Mouse (Mus musculus) ES-CJ7 (cell line): ENCODE results near the gene Rab40c.

Source experiments
- DNase-seq: peaks from one replicate; pipeline ENCODE4 v3.0.0; 2011; ENCODE audit warnings: low read depth, low spot score

Rab40c gene

DNA sequence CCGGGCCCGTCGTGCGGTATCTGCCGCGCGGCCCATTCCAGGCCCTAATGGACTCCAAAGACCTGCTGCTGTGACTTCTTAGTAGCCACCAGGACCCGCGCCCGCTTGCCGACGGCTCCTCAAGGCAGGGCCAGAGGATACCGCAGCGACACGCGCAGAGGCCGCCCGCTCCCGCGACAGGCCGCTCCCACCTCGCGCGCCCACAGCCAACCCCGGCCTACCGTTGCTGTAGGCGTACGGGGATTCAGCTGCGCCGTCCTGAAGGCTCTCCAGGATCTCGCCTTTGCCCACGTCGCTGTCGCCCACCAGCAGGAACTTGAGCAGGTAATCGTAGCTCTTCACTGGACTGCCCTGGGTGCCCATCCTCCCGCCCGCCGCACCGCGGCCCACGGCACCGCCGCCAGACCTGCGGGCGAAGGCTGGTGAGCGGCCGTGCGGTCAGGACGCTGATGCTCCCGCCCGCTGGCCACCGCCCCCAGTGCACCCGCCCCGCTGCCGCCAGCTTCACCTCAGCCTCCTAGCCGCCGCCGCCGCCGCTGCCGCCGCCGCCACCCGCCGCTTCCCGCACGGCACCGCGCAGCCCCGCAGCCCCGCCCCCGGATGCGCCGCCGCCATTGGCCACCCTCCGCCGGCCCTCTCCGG lies at the start of gene Rab40c:
Rab40c (minus strand) TSS at position 584 of the 642 bp plus-strand sequence.
- peak; percentile 21 for DNase-seq

DNA sequence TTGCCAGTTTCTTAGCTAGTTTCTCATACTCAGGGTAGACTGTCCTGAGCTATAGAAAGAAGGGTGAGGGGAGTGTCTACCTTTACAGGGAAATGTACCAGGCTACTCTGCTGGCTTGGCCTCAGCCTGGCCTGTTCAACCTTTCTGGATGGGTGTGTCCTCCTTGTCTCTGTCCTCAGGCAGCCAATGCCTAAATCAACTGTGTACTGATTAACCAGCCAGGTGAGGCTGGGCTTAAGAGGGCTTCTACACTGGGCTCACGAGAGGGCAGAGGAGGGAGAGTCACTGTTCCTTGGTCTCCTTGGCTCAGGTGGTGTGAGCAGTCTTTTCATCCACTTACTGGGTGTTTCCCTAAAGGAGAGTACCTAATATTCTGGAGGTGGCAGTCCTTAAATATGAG lies 48.6 kb upstream of the Rab40c start:
- DNase-seq: no peak

DNA sequence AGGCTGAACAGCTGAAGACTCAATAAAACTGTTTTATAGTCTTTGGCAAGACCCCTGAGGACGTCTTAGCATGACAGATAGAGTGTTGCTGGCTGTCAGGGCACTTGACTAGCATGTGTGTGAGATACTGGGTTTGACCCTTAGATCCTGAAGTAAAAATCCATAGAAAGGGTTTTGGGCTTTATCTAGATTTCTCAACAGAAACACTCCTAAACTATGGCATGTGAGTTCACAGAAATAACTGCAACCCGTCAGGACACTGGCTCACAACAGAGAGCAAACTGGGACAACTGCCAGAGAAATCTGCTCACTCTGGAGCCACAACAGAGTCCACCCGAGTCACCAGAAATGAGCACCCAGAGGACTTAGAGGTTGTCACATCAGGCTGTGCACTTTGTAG lies 48.1 kb upstream of the Rab40c start:
- DNase-seq: no peak

DNA sequence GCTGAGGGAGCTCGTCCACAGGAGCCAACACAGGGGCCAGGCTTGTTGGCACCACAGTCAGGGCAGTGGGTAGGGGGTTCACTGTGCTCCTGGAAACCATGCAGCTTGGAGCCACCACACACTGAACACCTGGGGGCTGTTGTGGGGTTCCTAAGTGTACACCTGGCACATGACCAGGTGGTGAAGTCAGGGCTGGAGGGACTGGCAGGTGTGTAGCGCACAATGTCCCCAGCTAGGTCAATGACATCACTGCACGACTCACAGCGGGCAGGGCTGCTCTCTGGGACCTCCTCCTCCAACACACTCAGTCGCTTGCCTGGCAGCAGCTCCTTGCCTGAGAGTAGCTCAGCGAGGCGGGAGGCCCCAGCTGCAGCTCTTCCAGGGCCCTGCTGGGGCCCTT lies 44.7 kb upstream of the Rab40c start:
- DNase-seq: no peak

DNA sequence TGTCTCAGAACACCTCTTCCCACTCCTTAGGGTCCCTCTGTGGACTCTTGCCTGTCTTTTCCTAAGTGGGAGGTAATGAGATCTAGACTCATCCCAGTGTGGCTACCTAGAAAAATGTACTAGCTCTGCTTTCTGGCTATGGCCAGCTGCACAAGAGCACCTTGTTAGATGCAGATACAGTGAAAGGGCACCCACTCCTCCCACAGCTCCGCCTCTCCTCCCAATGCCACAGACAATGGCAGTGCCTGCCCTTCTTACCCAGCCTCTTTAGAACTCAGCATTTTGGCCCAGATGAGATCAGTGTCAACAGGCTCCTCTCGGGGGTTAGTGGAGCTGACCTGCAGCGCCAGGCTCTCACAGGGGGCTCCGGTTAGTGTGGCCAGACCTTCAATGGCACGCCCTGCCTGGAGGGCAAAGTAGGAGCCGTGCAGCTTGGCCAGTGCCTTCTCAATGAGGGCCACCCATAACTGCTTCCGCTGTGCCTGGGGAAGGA lies 42.9 kb upstream of the Rab40c start:
- no peak for DNase-seq

DNA sequence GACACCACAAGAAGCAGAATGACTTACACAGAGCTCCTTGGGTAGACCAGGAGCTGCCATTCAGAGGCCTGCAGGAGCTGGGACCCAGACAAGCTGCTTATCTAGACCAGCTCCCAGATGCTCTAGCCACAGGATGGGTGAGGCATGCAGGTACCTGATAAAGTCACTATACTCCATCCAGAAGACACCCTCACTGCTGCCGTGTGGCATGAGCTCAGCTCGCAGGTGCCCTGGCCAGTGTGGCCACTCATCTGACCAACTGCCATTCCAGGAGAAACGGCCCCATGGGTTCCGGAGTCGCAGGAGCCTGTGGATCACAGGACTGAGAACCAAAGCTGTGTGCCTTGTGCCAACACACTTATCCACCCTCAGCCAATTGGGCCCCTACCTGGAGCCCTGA lies 42.0 kb upstream of the Rab40c start:
- no peak for DNase-seq

DNA sequence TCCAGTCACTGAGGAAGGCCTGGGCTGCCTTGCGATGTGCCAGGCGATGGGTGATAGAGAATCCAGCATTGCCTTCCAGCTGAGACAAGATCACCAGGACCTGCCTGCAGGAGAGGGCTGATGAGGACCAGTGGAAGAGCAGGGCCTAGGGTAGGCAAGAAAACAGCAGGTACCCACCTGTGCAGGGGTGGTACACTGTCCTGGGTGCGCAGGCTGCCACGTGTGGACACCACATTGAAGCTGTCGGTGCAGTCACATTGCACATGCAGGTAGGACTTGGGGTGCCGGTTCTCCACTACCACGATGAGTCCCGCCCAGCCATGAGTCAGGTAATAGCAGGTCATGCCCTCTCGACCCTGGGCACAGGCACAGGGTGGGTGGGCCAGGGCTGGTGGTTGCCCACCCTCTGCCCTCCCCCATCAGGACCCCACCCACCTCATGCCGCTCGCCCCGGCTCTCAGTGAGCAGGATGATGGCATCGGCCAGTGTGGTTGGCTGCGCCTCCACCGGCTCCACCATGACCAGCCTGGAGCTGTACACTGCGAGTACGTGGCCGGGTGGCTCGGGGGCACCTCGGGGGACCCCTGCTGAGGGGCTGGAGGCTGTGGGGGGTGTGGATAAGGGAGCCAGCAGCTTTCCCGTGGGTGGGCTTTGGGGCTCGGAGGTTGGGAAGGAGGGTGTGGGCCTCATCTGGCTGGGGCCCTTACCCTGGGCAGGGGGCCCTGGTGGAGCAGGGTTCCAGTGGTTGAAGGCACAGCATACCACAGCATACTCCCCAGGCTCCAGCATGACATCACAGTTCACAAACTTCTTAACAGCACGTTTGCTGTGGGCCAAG lies 40.3 kb upstream of the Rab40c start:
- no peak for DNase-seq

DNA sequence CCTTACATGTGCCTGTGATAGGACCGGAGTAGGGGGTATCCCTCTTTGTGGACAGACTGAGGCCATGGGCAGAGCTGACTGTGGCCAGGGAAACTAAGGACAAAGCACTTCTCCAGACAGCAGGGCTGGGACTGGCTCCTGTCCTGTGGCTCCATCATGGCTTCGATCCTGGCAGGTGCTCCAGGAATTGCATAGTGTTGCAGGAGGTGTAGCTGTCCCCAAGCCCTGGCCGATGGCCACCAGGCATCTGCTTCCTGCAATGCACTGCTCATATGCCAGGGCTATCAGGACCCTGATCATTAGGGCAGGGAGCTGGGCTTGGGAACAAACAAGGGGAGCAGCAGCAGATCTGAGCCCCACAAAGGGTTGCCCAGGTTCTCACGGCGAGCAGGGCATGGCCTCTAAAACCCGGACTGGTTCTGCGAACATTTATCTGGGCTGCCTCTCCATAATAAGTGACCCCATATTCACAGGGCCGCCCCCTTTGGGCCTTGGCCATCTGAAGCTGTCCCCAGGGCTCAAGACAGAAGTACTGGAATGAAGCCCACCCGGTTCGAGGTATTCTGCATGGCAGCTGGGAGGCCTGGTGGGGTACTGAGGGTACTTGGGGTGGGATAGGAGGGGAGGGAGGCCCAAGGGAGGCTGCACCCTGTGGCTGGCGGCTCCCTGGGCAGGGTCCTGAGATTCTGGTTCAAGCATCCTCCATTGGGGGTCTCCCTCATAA lies 39.4 kb upstream of the Rab40c start:
- DNase-seq: no peak

DNA sequence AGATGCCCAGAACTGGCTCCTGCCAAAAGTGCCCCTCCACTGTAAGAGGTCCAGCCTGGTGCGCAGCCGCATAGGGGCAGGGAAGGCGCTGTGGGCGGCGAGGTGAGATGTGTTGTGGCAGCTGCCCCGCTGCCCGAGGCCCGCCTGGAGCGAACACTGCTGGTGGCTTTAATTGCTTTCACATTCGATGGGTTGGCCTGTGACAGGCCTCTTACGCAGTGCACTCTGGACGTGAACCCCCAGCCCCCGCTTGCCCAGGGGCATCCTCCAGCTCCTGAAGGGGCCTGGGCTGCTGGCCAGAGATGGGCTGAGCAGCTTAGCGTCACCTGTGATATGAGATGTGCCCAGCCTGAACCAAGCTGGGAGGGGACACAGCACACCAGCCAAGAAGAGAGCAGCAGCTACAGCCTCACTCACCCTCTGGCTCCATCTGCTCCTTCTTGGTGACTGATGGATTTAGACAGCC lies 38.1 kb upstream of the Rab40c start:
- no peak for DNase-seq

DNA sequence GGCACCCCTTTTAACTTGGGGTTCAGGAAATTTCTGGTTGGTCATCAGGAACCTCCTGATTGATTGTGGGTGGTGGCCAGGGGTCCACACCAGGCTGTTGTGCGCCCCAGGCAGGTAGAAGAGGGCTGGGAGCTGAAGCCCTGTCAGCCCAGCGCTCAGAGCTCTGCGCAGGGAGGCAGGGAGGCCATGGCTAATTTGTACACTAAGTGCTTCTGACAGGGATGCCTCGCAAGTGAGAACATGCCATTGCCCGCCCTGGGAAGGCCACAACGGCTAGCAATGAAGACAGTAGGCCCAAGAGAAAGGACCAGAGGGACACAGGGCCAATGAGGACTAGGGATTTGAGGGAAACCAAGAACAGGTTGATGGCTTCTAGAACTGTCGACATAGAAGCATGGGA lies 37.1 kb upstream of the Rab40c start:
- DNase-seq: no peak

DNA sequence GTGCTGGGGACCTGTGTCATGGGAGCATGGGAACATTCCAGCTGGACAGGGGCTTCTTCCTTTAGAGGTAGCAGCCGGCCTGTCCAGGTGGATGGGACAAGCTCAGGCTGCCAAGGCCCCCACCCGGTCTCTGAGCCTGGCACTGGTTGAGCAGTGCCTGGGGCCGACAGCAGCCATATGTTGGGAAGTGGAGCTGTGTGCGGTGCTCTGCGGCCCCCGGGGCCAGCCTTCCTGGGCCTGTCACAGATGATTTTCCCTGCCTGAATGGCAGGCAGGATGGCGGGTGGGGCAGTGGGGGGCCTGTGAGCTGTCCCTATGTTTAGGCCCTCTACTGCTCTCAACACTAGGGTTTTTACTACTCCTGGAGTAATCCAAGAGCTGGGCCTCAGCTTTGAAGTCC lies 36.7 kb upstream of the Rab40c start:
- no peak for DNase-seq

DNA sequence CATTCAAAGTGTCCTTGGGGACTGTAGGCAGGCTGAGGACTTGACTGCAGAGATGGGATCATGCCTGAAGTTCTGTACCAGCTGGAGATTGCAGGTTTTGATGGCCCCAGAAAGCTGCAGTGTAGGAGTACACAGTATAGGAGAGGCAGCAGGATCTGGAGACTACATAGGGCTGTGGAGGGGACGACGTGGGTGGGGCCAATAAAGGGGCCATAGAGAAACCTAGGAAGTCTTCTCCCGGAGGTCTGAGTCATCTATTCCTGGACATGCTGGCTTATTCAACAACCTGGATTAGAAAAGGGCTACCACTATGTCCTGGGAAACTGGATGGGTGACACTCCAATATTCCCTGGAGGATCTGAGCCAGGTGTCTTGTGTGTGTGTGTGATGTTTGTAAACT lies 36.2 kb upstream of the Rab40c start:
- no peak for DNase-seq

DNA sequence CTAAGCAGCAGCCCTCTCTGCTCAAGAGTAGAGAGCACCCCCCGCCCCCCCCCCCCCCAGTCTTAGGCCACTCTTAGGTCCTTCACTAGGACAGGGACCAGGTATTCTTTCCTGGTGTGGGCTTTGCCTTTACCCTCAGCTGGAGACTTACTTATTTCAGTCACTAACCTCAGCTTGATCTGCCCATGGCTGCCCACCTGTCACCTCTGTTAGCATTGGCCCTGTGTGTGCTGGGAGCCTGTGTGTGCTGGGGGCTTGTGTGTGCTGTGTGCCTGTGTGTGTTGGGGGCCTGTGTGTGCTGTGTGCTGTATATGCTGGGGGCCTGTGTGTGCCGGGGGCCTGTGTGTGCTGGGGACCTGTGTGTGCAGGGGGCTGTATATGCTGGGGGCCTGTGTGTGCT lies 35.1 kb upstream of the Rab40c start:
- no peak for DNase-seq

DNA sequence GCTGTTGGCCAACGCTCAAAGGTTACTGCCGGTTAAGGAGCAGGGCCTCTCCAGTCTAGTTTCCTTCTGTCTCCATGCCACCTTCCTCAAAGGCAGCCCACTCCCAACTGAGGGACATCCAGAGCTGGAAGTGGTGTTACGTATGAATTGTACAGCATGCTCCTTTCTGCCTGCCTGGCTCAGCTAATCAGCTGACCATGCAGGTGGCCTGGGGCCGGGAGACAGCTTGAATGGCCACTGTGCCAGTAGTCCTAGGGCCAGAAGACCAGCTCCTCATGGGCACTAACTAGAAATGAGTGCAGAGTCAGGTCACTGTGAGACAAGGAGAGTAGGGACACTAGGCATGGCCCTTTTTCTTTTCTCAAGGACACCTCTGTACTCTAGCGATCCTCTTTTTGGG lies 33.6 kb upstream of the Rab40c start:
- no peak for DNase-seq

DNA sequence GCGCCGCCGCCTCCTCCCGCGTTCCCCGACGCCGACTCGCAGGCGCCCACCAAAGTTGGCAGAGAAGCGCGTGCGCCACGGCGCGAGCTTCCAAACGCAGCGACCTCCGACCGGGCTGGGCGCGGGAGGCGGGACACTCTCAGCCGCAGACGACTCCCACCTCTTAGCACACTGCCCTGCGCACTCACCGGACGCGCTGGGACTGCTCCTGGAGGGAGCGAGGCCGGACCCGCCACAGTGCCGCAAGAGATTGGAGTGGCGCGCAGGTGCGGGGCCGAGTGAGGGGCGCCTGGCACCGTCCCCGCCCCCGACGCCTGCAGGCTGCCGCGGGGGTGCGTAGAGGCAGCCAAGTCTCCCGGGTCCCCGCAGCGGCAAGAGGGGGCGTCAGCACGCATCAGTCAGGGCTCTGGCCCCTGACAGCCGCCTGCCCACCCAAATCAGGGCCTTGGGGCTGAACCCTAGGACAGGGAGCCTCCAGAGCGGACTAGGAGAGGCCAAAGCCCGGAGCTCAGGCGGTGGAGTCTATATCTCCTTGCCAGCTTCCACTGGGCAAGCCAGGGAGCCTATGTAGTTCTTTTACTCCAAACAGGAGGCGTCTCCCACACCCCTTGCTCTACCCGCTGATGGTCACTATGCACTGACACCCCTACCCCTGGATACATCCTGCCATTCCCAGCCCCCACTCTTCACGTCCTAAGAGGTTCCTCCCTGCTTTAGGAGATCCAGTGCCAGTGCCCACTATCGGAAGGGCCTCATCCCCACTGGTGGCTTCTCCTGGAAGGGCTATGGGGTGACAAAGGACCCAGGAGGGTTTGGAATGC lies 32.5 kb upstream of the Rab40c start, which contains the start of gene A930017K11Rik:
A930017K11Rik (minus strand) TSS at position 763 of the 821 bp plus-strand sequence.
- peak; percentile 42 for DNase-seq

DNA sequence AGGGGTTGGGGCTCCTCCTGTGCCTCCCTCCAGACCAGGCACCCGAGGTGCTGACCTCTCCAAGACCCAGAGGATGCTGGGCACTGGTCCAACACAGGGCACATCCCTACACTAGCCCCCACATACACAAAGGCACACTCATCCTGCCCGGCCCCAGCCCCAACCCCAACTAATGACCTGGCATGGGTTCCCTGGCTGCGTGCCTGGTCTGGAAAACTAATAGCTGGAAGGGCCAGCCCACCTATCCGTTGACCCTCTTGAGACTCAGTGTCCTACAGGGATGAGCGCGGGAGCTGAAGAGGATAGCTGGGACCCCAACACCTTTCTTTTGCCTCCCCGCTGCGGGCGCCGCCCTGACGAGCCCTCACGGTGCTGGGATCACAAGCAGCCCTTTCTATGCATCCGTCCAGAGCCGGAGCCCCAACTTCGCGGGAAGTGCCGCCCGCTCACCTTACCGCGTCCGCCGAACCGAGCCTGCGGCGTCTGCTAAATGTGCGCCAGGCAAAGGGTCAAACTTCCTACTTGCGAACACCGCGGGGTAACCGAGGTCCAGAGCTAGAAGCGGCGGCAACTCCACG lies 31.8 kb upstream of the Rab40c start:
- DNase-seq: no peak

DNA sequence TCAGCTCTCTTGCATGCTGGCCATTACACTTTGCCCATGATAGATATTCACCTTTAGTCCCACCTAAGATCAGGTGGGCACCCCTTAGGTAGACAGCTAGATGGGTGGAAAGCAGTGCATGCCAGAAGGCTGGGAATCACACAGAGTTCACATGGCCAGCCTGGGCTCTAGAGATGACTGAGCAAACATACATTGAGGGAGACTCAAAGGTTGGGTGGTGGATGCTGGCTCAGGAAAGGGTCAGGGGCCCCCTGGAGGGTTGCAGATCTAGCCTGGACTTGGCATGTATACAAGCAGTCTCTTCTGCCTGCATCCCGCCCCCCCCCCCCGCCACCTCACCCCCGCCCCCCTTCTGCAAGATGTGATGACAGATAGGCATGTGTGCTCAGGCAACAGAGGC lies 31.2 kb upstream of the Rab40c start:
- DNase-seq: no peak

DNA sequence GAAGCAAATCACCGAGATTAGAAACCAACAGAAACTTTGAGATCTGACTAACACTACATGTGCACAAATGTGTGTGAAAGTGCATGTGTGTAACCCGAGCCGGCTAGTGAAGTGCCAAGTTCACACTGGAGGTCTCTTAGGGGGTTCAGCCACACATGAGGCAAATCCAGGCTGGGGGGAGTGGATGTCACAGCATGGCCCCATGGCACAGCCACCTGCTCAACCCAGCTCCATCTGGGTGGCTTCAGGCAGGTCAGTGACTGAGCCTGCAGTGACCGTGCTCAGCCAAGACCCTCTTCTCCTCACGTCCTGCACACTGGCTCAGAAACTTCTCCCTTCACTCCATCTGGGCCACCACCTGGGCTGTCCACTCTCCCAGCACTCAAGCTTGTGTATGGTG lies 30.5 kb upstream of the Rab40c start:
- DNase-seq: no peak

DNA sequence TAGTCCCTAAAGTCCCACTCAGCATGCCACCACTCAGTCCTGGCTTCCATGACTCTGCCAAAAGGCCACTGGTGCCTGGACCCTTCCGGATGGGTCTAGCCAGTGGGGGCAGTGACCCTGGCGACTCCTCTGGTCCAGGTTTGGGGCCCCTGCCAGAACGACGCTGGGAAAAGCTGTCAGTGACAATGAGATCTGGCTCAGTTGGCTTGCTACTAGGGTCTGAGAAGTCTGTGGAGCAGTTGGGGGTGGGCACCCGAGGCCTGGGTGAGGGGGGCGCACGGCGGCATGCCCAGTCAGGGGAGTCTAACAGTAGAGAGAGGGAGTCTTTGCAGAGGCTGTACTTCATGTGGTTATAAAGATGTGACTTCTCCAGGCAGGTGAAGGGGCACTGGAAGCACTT lies 28.5 kb upstream of the Rab40c start:
- no peak for DNase-seq

DNA sequence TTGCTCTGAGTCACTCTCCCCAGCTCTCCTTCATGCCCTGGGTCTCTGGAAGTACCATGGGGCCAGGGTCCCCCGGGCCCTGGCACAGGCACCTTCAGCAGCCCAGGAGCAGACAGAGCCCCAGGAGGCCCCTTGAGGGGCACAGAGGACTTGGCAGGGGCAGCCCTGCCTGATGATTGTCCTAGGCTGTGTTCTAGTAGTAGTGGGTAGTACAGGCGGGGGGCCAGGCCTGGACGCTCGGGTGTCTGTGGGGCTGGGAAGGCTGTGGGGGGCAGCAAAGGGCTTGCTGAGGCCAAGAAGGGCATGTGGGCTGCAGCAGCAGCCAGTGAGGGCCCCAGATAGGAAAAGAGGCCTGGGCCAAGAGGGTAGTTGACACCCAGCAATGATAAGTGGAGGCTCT lies 28.0 kb upstream of the Rab40c start:
- DNase-seq: no peak

DNA sequence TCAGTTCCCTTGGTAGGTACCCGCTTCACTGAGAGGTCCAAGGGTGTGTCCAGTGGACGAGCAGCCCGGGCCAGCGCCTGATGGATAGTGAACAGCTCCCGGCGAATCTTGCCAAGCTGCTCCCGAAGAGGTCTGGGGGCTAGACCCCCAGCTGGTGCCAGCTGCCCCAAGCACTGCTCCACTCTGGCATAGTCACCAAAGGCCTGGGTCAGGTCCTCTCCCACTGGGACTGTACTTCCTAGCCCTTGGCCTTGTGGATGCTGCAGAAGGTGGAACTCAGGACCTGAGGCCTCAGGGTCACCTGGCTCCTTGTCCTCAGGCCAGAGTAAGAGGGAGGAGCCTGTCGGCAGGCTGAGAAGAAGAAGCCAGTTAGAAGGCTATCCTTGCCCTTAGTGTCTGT lies 27.4 kb upstream of the Rab40c start:
- no peak for DNase-seq
